Mouse (Mus musculus) embryonic facial prominence, embryonic 10.5 days (tissue): ENCODE data around the gene Nhlh1. TPM values are rescaled to one million over a fixed set of nuclear protein-coding genes. Genes with fewer than 3 reads are reported as not detected.

ENCODE experiments used
- DNase-seq: peaks from one replicate; pipeline ENCODE4 v3.0.0-alpha.2; 2017; ENCODE audit warnings: low spot score
- H3K27ac ChIP-seq: fragments of 300-500 bp; sonication (generic); replicated peaks from 2 replicates; pipeline ENCODE4 v1.5.1; 2016; ENCODE audit warnings: mild to moderate bottlenecking
- H3K27me3 ChIP-seq: fragments of 300-500 bp; sonication (generic); replicated peaks from 2 replicates; pipeline ENCODE4 v1.6.1; 2016; ENCODE audit warnings: low read depth, mild to moderate bottlenecking; ENCODE audit not compliant: poor library complexity, severe bottlenecking
- H3K36me3 ChIP-seq: fragments of 300-500 bp; sonication (generic); replicated peaks from 2 replicates; pipeline ENCODE4 v1.6.1; 2016; ENCODE audit warnings: mild to moderate bottlenecking, moderate library complexity
- H3K4me1 ChIP-seq: fragments of 300-500 bp; sonication (generic); 2 replicates; pipeline ENCODE4 v1.6.1; 2016
- H3K4me3 ChIP-seq: fragments of 300-500 bp; sonication (generic); 2 replicates; pipeline ENCODE4 v1.5.1; 2016; ENCODE audit warnings: mild to moderate bottlenecking, moderate library complexity
- H3K9me3 ChIP-seq: fragments of 300-500 bp; sonication (generic); 2 replicates; pipeline ENCODE4 v1.6.1; 2016; ENCODE audit warnings: mild to moderate bottlenecking
- WGBS: fragments of 180-500 bp; shearing (Covaris S2); methylation state at CpG from one replicate; pipeline ENCODE4 v1.1.7; 2016; 5-methylcytosine and 5-hydroxymethylcytosine counted together
- polyA plus RNA-seq: library from polyadenylated mRNA; unstranded; fragments of >200 nt; fragmentation: Nextera tagmentation; extraction: Ambion mirVana; gene quantifications from 2 replicates; pipeline ENCODE4 v1.2.1, GENCODE M21; 2016

The Nhlh1 gene
- polyA plus RNA-seq, 1 experiment from 2014 or later = 4.7 TPM

DNA sequence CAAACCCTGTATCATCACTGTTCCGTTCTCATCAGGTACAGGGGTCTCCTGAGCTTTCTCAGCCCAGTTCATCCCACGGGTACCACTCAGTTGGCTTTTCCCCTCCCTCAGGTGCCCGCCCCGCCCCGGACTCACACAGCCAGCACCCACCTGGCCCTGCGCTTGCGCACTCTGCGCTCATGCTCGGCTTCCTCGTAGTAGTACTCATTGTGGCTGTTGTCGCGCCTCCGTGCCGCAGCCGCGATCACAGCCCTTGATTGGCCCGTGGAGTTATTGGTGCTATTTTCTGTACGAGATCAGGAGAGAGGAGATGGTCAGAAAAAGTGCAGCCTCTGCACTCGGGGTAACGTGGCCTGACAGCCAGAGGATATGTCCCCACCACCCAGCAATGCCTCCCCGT lies 49.6 kb downstream of the Nhlh1 start:
- H3K4me1 ChIP-seq = peaks cover 4% of the 10 kb centered on the region
- no peak overlapping the region for H3K27ac ChIP-seq
- no peak for DNase-seq
- 97% methylated on average over 21 of the region's 21 CpGs for WGBS
- no peaks in the 10 kb centered on the region for H3K9me3 ChIP-seq
- H3K27me3 ChIP-seq = no peaks in the 10 kb centered on the region
- H3K36me3 ChIP-seq = peaks cover 99% of the 10 kb centered on the region
- H3K4me3 ChIP-seq = no peak overlapping the region

Other genes with a start within 250 kb of the Nhlh1 start
- 0.31 and 0.65 TPM in 2 replicates for gene Cd84, start 217.9 kb downstream of the Nhlh1 start, polyA plus RNA-seq
- gene Gm10521, start 161.9 kb downstream of the Nhlh1 start, polyA plus RNA-seq = not detected in 2 replicates
- 0.45 TPM in 1 of 2 replicates, not detected in the other for gene Slamf6, start 140.1 kb downstream of the Nhlh1 start, polyA plus RNA-seq
- 28.3 and 35.3 TPM in 2 replicates for gene Vangl2, start 29.1 kb downstream of the Nhlh1 start, polyA plus RNA-seq
- 185 and 189 TPM in 2 replicates for gene Copa, start 25.0 kb upstream of the Nhlh1 start, polyA plus RNA-seq
- gene Ncstn, start 25.2 kb upstream of the Nhlh1 start, polyA plus RNA-seq = 92.1 and 98.5 TPM in 2 replicates
- gene Pex19, start 69.2 kb upstream of the Nhlh1 start, polyA plus RNA-seq = 184 and 185 TPM in 2 replicates
- 130 and 141 TPM in 2 replicates for gene Dcaf8, start 90.5 kb upstream of the Nhlh1 start, polyA plus RNA-seq
- gene Pea15a, start 149.2 kb upstream of the Nhlh1 start, polyA plus RNA-seq = 123 and 138 TPM in 2 replicates
- 1.6 TPM in 2 replicates for gene Casq1, start 162.3 kb upstream of the Nhlh1 start, polyA plus RNA-seq
- not detected in 2 replicates for gene Atp1a4, start 200.8 kb upstream of the Nhlh1 start, polyA plus RNA-seq
- 33.7 and 39.5 TPM in 2 replicates for gene Igsf8, start 204.1 kb upstream of the Nhlh1 start, polyA plus RNA-seq
- gene Atp1a2, start 240.5 kb upstream of the Nhlh1 start, polyA plus RNA-seq = 1.2 and 1.4 TPM in 2 replicates